Mouse (Mus musculus): ENCODE results near the gene Gcgr.
"Not testable (repeated sequence)": the region's sequence is repeated elsewhere in the genome, so short reads cannot be mapped to it uniquely, and the experiment has no call there.

Gene Gcgr

DNA sequence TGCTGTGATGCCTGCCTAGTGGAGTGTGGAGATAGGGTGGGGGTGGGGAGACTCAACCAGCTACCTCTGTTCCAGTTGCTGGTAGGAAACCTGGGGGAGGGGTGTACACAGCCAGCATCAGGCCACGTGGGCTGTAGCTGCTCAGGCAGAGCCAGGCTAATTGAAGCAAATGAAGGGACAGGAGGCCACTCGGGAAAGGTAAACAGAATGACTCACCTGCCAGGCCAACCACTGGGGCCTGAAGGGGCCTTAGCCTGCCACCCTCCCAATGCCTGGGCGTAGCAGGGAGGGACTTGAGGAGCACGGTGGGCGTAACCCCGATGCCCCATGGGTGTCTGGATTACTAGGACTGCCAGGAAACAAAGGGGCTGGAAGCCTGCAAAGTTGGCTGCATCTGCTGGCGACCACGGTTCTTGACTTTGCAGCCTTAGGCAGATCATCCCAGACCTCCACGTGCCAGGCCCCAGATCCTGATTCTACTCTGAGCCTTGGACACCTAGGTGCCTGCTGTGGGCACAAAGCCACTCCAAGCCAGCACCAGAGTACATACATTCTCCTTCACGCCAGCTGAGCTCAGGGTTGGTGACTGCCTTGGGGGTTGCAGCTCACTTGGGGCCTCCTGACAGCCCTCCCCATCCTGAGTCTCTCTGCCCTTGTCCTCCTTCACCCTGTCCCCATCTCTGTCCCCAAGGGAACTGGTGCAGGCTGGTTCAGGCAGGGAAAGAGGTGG, 9.0 kb downstream of the Gcgr start:
- peak; percentile 45 for DNase-seq

DNA sequence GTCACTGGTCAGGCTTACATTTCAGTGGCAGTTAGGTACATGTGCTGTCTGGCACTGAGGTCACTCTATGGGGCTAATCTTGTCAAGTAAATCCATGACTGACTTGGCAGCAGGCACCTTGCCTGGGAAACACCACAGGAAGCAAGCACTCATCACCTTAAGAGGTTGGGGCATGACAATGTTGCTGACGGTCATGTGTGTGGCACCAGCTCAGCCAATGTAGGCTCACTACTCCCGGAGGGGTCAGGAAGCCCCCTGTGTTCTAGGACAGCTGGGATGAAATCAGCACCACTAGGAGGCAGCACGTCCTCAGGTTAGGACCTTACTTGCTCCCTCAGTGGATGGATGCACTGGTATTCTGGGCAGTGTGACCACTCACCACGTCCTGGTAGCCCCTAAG, 11.4 kb downstream of the Gcgr start:
- no peak for DNase-seq

DNA sequence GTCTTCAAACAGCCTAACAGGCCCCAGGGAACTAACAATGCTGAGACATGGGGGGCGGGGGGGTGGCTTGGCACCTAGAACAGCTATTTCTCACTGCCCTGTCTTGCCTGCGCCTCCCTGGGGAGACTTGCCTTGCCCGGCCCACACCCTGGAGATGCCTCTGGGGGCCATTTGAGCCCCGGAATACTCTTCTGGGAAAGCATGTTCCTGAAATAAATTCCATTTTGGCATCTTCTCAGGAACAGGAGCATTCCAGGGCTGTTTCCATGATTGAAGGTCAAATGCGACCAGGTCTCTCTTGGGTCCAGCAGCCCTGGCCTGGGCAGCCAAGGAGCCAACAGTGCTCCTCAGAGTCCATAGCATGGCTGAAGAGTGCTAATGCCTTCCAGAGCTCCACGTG, 11.9 kb downstream of the Gcgr start:
- DNase-seq = no peak

DNA sequence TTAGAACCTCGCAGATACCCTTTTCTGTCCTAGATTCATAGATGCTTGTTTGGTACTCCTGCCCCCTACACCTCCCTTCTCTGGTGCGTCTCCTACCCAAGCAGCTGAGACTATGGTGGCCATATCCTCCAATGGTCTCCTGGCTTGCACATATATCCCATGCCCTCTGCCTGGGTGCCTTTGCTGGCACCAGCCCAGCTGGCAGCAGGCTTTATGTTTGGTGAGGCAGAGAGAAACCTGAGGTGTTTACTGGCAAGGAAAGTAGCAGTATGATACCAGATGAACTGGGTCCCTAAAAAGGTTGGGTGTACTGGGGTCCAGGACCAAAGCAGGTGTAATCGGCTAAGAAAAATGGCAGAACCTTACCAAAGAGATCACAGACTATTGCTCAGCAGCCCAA, 15.5 kb downstream of the Gcgr start:
- DNase-seq = no peak

DNA sequence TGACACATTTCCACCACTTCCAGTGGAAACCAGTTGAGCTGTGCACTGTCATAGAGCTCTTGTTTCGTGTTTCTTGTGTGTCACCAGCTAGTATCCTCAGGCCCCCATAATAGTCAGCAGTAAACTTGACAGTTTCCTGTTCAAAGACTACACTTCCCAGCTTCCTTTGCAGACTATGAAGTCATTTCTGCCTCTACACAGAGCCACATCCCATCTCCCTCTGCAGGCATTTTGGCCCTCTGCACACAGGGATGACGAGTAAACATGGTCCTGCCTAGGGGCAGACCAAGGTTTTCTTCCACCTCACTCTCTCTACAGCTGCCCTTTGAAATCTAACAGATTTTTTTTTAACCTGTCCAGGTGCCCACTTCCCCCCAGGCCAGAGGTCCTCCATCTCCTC, 17.0 kb downstream of the Gcgr start:
- DNase-seq = no peak

DNA sequence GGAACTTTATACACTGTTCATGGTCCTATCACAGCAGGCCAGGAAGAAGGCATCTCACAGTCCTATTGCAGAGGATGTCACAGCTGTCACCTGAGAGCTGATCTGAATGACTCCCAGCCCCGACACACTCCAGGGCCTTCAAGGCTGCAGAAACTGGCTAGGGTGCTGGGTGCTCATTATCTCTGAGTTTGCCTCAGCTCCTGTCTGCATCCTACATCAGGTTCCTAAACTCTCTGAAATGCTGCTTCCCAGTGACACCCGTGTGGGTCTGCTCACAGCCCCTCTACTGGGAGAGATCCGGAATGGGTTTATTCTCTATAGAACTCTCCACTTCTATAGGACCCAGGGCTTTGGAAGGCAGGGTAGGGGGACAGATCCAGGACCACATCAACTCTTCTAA, 17.7 kb downstream of the Gcgr start:
- DNase-seq = no peak

DNA sequence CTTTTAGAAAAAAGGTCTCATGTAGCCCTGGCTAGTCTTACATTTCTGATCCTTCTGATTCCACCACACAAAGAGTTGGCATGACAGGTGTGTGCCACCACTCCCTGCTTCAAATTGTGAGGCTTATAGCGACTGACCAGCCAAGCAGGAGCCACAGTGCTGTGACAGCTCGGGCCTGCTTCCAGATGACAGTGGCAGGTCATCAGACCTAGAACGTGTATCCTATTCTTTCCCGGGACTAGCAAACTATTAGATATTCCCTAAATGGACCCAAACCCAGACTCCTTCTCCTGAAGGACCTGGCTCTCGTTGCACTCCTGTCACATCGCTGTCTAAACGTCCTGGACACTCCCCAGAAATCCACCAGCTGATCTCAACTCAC, 18.3 kb downstream of the Gcgr start:
- DNase-seq = no peak

DNA sequence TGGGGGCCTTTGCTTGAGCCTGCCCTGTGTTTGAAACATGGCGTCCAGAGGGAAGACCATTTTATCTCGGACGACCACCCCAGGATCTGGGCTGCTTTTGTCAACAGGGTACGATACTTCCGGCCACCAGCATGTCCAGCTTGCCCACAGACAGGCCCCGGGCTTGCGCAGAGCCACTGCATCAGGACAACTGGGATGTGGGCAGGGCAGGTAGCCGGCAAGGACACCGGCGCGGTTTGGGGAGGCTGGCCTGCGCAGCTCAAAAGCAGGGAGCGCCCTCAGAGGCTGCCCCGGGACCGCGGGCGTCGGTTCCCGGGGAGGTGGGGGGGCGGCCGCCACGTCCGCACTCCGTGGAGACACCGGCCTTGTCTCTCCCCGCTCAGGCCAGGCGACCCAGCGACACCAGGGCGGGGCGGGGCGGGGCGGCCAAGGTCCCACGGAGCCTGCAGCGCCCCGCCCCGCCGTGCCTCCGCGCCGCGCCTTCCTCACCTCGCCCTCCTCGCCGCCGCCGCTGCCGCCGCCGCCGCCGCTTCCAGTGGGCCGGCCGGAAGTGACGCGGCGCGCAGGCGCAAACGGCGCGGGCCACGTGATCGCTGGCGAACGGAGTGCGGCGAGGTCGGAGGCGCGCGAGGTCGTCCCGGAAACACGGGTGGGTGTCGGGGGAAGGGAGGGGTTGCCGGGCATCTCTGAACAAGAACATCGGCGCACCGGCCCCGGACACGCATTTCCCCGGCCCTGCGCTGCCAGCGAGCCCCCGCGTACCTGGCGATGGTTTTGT, 18.9 kb downstream of the Gcgr start, which contains the start of gene Mcrip1:
Gene Mcrip1 (minus strand): TSS at position 560 of the 778 bp plus-strand sequence.
- DNase-seq = peak; percentile 93

DNA sequence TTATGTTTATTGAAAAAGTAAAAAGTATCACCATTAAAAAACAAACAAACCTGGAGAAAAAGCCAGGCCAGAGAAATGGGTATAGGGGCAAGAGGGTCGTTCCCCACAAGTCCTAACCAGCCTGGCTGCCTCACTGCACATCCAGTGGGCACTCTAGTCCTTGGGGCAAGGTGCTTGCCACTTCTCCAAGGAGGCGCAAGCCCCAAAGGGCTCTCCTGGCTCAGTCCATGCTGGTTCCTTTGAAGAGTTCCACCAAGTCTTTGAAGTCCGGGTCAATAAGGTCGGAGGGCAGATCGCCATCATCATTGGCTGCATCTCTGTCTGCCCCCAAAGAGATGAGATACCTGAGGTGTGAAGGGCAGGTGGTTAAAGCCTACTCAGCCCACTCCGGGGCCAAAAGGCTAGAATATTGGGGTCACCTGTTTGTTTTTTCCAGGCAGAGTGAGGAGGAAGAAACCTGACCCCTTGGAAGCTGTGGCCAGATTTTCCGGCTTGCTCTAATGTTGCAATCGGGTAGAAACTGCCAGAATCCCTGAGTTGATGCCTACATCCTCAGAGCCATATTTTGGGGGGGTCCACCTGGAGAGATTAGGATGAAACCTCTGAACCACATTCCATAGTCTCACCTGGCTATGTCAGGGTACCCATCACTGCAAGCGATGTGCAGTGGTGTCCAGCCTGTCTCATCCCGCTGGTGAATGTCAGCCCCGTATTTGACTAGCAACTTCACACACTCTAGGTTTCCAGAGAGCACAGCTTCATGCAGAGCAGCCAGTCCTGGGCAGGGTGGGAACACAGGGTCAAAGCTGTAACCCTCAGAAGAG, 19.7 kb downstream of the Gcgr start:
- peak; percentile 53 for DNase-seq

DNA sequence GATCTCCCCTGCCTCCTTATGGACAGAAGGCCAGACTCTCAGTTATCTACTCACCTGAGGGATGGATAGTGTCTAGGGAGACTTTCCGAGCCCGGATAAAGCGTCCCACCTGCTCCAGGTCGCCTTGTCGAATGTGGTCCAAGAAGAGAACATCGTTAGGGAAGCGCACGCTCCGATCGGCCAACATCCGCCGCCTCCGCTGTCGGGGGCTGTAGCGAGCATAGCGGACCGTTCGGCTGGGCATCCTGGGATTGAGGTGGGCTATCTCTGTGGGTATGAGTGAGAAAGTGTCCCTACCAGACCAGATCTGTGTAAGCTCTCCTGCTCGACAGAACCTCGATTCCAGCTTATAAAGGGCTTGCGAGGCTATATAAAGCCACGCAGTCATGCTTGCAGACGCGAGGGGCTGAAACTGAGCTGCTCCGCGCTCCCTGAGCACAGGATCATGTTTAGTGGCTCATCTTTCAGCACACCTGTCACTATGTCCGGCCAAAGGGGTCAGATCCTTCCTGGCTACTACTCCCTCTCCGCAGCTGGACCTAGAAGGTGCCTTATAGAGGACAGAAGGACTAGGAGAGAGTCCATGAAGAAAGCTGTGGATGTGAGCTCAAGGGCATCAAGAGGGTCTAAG, 20.4 kb downstream of the Gcgr start, which contains the start of gene Ppp1r27:
Gene Ppp1r27 (minus strand): TSS at position 323 of the 631 bp plus-strand sequence.
- DNase-seq = no peak

DNA sequence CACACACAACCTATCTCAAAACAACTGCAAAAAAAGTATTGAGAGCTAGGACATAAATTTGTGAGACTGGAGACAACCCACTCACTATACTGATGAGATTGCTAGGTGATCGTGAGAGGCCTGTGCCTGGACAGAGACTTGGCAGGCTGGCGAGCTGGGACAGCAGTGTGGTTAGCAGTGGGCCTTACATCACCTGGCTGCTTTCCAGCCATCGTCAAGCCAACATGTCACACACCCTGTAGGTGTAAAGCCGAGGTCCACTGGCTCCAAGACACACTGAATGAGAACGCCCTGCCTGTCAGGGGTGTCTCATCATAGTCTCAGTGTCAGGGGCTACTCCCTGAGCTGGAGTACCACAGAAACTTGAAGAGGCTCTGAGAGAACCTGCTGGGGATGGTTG, 22.2 kb downstream of the Gcgr start:
- no peak for DNase-seq

DNA sequence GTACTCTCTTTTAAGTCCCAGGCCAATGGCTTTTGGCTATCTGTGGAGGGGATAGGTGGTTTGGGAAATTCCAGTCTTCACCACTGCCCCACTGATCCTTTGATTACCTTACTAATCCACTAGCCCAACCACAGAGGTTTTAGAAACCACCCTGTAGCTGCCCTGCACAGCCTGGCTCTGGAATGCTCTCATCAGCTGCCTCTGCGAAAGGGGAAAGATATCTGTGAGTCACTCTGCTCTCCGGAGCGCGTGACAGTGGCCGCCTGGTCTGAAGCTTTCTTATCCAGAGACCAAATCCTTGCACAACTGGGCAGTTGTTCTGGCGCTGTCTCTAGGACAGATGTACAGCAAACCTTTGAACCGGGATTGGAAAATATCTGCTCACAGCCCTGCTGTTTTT, 24.3 kb downstream of the Gcgr start:
- no peak for DNase-seq

DNA sequence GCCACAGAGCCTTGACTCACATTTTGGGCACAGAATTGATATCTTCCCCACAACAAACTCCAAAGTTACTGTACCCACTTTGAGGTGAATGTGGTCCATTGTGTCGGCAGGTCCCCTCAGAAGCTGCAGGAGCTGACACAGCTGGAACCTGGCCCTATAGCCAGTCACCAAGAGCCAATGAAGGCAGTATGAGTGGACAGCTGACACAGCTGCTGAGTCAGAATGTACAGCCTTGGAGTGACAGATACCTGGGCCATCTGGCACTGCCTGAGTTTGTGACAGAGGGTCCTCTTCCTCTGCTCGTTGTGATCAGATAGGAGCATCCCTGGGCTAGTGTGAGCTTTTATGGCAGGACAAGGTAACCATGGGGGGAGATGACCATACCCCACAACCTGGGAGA, 24.8 kb downstream of the Gcgr start:
- DNase-seq = no peak

DNA sequence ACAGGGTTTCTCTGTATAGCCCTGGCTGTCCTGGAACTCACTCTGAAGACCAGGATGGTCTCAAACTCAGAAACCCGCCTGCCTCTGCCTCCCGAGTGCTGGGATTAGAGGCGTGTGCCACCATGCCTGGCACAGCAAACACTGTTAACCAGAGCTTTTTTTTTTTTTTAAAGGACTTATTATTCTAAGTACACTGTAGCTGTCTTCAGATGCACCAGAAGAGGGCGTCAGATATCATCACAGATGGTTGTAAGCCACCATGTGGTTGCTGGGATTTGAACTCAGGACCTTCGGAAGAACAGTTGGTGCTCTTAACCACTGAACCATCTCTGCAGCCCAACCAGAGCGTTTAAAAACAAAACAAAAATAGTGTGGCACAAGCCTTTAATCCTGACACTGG, 28.3 kb downstream of the Gcgr start:
- not testable (repeated sequence) for DNase-seq

DNA sequence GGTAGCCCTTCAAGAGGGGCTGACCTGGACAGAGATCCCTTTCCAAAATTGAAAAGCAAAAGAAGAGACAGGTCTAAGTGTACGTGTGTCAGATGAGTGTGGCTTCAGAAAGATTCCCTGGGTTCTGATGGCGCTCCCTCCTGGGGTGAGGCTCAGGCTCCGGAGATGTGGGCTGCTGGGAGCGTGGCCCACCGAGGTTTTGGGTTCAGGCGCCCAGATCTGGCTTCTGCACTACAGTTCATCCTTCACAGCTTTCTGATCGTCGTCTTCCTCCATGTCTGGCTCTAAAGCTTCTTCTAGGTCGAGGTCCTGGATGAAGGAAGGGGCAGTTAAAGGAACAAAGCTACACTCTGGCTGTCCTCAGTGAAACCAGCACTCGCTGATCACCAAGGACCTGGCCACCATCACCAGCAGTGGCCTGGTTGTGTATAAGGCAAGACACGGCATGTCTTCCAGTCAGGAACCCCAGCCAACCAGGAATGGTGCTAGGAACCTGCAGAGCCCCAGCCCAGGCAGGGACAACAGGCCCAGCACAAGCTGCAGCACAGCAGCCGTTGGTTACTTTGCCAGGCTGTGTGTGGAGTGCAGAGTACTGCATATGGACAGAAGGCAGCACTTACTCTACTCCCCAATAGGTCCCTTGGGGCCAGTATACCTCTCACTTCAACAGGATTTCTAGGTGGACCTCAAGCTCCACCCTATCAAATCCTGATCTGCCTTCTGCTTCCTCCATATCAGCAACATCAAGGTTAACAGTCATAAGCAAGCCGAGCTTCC, 30.6 kb downstream of the Gcgr start:
- DNase-seq = no peak

DNA sequence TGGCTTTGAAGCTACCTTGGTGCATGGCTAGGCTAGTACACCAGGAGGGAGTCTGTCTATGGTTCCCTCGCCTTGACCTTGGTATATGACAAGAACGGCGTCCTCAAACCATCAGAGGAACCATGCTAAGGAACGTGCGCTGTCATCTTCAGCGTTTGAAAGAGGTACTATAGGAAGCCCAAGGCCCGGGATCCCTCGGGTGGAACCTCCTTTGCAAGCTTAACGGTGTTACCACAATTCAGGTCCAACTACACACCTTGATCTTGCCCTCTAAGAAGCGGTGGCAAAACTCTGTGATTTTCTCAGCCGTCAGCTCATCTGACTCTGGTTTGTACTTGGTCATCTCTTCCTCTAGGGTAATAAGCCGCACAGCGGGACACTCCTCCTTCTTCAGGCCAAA, 32.5 kb downstream of the Gcgr start:
- no peak for DNase-seq

DNA sequence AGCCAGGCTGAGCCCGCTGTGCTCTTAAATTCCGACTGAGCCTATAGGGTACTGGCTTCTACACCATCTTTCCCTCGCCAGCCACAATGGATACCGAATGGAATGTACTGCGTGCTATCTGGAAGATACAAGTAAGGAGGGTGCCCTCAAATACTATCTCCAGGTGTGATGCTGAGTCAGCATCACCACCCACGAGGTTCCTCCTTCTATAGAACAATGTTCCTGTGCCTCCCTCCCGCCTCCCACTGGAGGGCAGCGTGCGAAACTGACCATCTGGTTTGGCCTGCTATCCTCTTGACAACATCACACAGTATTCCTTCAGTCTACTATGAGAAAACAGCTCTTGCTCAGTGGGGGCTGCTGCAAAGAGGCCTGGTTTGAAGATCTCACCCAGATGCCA, 34.6 kb downstream of the Gcgr start:
- DNase-seq = no peak

DNA sequence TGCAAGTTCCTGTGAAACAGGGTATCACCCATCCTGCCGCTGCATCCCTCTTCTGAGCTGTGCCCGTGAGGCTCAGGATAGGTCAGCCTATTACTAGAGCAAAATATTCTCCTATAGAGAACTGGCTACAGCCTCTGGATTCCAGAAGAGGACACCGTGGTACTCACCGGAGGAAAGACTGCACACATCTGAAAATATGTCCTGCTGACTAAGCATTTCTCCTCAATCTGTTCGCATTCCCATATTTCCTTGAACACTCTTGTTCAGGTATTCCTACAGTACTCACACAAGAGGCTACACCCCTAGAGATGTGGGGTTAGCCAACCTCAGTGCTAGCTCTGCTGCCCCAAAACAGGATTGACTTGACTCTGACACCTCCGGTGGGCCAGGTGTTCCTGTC, 37.8 kb downstream of the Gcgr start:
- DNase-seq = no peak

DNA sequence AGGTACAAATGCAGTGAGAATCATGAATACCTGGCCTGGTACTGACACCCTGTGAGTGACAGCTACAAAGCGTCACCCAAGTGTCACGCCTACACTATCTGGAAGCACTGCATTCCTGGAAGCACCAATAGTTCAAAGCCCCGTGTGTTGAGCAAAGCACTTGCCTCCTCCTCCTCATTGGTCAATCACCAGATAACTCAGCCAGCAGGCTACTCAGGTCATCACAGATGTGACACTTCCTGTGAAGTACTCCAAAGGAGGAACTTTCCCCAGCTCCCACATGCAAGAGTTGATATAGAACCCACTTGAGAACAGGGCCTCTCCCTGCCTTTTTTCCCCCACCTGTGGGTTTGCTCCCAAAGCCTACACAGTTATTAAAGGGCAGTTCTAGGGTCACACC, 40.6 kb downstream of the Gcgr start:
- DNase-seq = no peak

DNA sequence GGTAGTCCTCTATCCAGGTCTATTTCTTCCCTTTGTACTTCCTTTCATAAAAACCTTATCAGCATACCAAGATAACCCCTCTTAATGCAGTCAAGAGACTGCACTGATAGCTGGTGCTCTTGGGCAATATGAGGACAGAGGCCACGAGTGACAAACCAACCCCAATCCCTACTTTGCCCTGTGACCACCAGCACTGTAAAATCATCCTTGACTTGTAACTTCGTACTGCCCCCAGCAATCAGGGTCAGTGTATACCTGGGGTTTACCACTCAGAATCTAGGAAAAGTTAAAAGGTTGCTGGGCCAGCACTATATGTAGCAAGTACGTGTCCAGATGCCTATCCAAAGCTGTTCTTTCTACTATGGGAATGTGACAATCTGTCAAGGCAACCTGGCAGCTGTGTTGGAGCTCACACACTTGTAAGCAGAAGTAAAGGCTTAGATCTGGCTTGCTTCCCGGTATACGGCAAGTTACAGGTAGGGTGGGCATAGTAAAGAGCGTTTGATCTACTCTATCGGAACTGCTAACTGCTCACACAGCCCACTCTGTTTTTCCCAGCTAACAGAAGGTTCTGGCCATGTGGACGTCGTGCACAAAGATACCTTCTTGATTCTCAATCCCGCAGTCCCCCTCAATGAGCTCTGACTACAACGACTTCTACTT, 41.4 kb downstream of the Gcgr start:
- DNase-seq = no peak

DNA sequence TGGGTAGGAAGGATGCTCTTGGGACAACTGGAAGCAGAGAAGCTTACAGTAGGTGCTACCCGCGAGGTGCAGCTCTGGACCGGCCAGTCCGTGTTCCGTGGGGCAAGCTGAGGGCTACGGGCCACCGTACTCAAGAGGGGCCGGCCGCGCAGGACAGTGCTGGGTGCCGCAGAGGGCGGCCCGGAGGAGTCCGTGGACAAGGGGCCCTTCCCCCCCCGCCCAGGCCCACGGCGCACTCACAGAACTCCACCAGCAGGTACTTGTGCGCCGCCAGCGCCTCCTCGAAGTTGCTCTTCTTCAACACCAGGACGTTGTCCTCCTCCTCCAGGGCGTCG, 41.9 kb downstream of the Gcgr start:
- no peak for DNase-seq
